ENCODE assay signal across 1 mouse cellular context in the genomic region with DNA sequence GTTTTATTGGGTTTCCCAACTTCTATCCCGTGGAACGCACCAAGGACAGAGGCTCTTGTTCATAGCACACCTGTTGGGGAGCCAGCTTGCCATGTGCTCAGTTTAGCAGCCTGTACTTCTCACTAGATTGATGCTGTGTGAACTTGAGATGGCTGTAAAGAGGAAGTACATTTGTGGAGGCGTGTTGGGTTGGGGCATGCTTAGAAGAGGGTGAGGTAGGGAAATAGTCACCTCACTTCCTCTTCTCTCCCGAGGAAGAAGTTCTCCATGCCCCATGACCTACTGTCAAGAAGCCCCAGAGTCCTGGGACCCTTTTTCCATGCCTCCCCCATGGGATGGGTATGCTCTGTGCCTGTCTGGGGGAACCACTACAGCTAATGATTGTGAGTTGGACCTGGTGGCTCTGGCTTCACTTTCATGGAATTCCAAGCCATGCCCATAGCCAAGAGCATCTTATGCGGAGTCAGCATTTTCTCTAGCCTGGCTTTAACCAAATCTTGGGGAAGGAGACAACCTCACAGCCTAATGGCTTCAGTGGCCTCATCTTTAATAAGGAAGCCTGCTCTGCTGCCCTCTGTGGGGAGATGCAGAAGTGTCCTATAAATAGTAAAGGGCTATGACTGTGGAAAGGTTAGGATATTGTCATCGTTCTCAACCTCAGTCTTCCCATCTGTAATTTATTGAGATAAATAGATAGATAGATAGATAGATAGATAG.
TF ChIP-seq lines count a peak whose summit lies in the region.

No protein-coding gene starts in this region.

TF ChIP-seq in MEL, 35 proteins besides CTCF, POLR2A, EP300 and RAD21 (continued from another document):
- TF ChIP-seq TCF12 (IDR thresholded peaks at IDR 0.05; ENCODE audit: low read depth, low read length) = peak; percentile 38; the same call in 1 of the 2 replicates
- no peak for TF ChIP-seq KAT2A (conservative IDR thresholded peaks at IDR 0.05; ENCODE audit: low read depth, low read length)
- TF ChIP-seq MXI1 (IDR thresholded peaks at IDR 0.05; ENCODE audit: low read depth, low read length) = peak; percentile 71
- no peak for TF ChIP-seq MYB (IDR thresholded peaks at IDR 0.05; ENCODE audit: low read depth, low read length)
- peak; percentile 44; the same call in 1 of the 2 replicates for TF ChIP-seq MAFK (IDR thresholded peaks at IDR 0.05; ENCODE audit: borderline replicate concordance, low read depth, low read length)
- TF ChIP-seq ZNF384 (IDR thresholded peaks at IDR 0.05; ENCODE audit: low read depth, low read length) = no peak
- no peak for TF ChIP-seq UBTF (IDR thresholded peaks at IDR 0.05; ENCODE audit: borderline replicate concordance, insufficient read depth, low read depth, low read length)
- no peak for TF ChIP-seq NRF1 (IDR thresholded peaks at IDR 0.05; ENCODE audit: insufficient read depth, low read depth, low read length, poor library complexity, severe bottlenecking)
- TF ChIP-seq ZKSCAN1 (IDR thresholded peaks at IDR 0.05; ENCODE audit: low read depth, low read length) = no peak
- no peak for TF ChIP-seq CHD2 (IDR thresholded peaks at IDR 0.05; ENCODE audit: low read length)
TF ChIP-seq in MEL: peak in this region for 10.
